ENCODE assay signal across 8 mouse cellular contexts in the genomic region with DNA sequence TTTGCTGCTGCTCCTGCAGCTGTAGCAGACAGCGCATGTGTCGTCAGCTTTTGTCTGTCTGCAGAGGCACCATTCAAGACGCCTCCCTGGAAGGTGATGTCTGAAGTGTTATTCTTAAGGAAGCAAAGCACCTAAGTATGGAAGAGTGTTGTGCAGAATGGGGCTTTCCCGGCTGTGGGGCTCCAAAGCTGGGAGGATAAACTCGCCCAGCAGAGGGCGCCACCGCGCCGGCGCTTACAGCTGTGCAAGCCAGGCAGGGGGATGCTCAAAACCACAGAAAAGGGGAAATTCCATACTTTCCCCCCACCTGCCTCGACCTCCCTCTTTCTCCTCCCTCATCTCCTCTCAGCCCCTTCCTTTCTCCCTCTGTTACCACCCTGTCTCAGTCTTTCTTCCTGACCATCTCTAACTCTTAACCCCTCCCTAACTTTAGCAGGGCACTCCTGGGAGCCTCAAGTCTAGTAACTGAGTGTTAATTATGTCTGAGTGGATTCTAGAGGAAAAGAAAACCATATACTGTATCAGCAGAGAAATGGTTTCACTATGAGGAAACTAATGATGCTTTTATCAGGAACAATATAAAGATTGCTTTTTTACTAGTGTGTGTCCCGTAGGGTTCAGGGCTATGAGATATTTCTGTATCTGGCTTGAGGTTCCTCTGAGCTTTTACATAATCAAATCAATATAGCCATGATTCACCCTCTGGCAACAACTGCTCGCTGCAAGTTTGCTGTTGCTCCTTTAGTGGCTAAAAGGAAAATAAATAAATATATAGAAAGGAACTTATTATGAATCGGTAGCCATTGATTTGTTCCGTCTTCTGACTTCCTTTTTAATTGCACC.
DNase-seq lines count a peak whose midpoint lies in the region; ATAC-seq lines count a peak whose summit lies in the region.

No protein-coding gene starts in this region.

- no peak overlapping the region for H3K4me2 ChIP-seq in hindbrain, embryonic 14.5 days (replicated peaks)

- H3K9me3 ChIP-seq in hindbrain, embryonic 14.5 days (ENCODE audit: control insufficient read depth, low read length), result no peaks in the 10 kb centered on the region

- no peaks in the 10 kb centered on the region for H3K27me3 ChIP-seq in hindbrain, embryonic 14.5 days (ENCODE audit: control insufficient read depth, insufficient read depth, low read length)

- 23% methylated on average over 15 of the region's 15 CpGs for WGBS in hindbrain, embryonic 14.5 days

- H3K36me3 ChIP-seq in hindbrain, embryonic 14.5 days (replicated peaks; ENCODE audit: control insufficient read depth, insufficient read depth), result no peaks in the 10 kb centered on the region

- DNase-seq in WW6 (ENCODE audit: low read depth, low spot score), result peak; percentile 46
- DNase-seq in cerebellum, adult 8-10 months, result peak; percentile 39
- DNase-seq in hindbrain, embryonic 14.5 days (ENCODE audit: low spot score), result peak; percentile 86
- peak; percentile 76 to 95 for DNase-seq in layer of hippocampus, postnatal 25 days (ENCODE audit: extremely low spot score in 1 of 2, low spot score in 1 of 2)
- DNase-seq in lung, postnatal 36 days, result peak; percentile 63
- peak; percentile 65 for DNase-seq in right cerebral cortex, adult 18-20 months
- DNase-seq in urinary bladder, postnatal 4 days (ENCODE audit: low spot score in 2 of 2), result peak; percentile 65 to 88

- H3K4me1 ChIP-seq in hindbrain, embryonic 14.5 days (replicated peaks; ENCODE audit: control insufficient read depth, insufficient read depth, low read length), result 0 out of 2 replicates have a peak, but pooled peaks cover 10% of the 10 kb centered on the region

- H3K9ac ChIP-seq in hindbrain, embryonic 14.5 days, result no peak overlapping the region

- peak; percentile 93 for ATAC-seq in frontal cortex, adult (ENCODE audit: low TSS enrichment)
- peak; percentile 75; the same call in 1 of the 2 replicates for ATAC-seq in hindbrain, embryonic 14.5 days (ENCODE audit: low FRiP score)

- H3K4me3 ChIP-seq in hindbrain, embryonic 14.5 days (replicated peaks; ENCODE audit: low read length), result no peak overlapping the region

- H3K27ac ChIP-seq in hindbrain, embryonic 14.5 days, result no peak overlapping the region
